In the genomic region with DNA sequence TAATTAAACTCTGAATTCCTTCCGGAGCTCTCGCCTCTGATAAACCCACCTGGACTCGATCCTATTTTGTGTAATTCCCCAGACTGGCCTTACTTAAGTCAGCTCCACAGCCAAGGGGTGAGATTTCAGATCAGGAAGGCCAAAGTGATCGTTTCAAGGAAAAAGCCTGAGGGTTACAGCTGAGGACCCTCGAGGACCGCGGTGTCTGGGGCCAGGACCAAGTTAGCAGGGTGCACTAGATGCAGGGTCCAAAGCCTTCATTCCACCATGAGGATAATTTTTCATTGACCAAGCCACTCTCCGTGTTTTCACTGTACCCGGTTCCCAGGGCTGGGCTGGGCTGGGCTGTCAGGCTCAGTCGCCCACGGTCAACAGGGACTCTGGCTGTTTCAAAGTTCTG, we compare ENCODE assay signal across 9 mouse cellular contexts. TPM values are rescaled to one million over a fixed set of nuclear protein-coding genes. Genes with fewer than 3 reads are reported as not detected.
DNase-seq lines count a peak whose midpoint lies in the region; ATAC-seq and TF ChIP-seq lines count a peak whose summit lies in the region.
"Had no signal": no experiment of that assay in that cellular context is flagged by ENCODE, and none has a peak within 500 bp of the region (broad histone marks: within the 10 kb centered on the region; RNA-seq: fewer than 3 reads in every experiment).

No protein-coding gene starts in this region.

- H3ac ChIP-seq in myocyte (ENCODE audit: control insufficient read depth, insufficient read length), result peak overlapping the region; percentile 64

- H3K79me2 ChIP-seq in liver, adult 2 months (ENCODE audit: control insufficient read depth, insufficient read depth, low read length), result no peaks in the 10 kb centered on the region
- H3K79me2 ChIP-seq in myocyte (ENCODE audit: control insufficient read depth, insufficient read depth), result peaks cover 9% of the 10 kb centered on the region

- no peak for TF ChIP-seq POLR2A in bone marrow macrophage, adult 2 months (IDR thresholded peaks at IDR 0.05; ENCODE audit: borderline replicate concordance, low read depth, low read length)
- no peak for TF ChIP-seq POLR2A in liver, adult 2 months (IDR thresholded peaks at IDR 0.05; ENCODE audit: extremely low read depth, insufficient read depth, low read length)
- TF ChIP-seq POLR2A in myocyte (IDR thresholded peaks at IDR 0.05; ENCODE audit: insufficient read length, low read depth), result peak; percentile 38

- DNase-seq in 3T3-L1 (ENCODE audit: low read depth, low spot score), result peak; percentile 75
- DNase-seq in forebrain, embryonic 10.5 days (ENCODE audit: extremely low spot score, low spot score), result peak; percentile 82
- peak; percentile 68 for DNase-seq in liver, adult 2 months (ENCODE audit: extremely low read depth, low read depth, low spot score)
- DNase-seq in stomach, postnatal 0 days (ENCODE audit: low spot score), result peak; percentile 83

- no peaks in the 10 kb centered on the region for H3K4me1 ChIP-seq in bone marrow macrophage, adult 2 months (ENCODE audit: control insufficient read depth, insufficient read depth, low read length)
- peaks cover 45% of the 10 kb centered on the region for H3K4me1 ChIP-seq in forebrain, embryonic 10.5 days
- peaks cover 40% of the 10 kb centered on the region for H3K4me1 ChIP-seq in heart, embryonic 13.5 days
- peaks cover 36% of the 10 kb centered on the region for H3K4me1 ChIP-seq in kidney, embryonic 16.5 days (ENCODE audit: insufficient read depth, low read length)
- H3K4me1 ChIP-seq in liver, adult 2 months (ENCODE audit: control insufficient read depth, insufficient read depth, low read length), result 0 out of 2 replicates have a peak, but pooled peaks cover 2% of the 10 kb centered on the region
- H3K4me1 ChIP-seq in stomach, postnatal 0 days (replicated peaks; ENCODE audit: control insufficient read depth, insufficient read depth), result no peaks in the 10 kb centered on the region

- WGBS in forebrain, embryonic 10.5 days, result under 1% methylated on average over 11 of the region's 11 CpGs
- WGBS in heart, embryonic 13.5 days, result 0% methylated on average over 11 of the region's 11 CpGs
- 0% methylated on average over 11 of the region's 11 CpGs for WGBS in kidney, embryonic 16.5 days
- under 1% methylated on average over 11 of the region's 11 CpGs for WGBS in liver, adult 2 months
- 0% methylated on average over 11 of the region's 11 CpGs for WGBS in stomach, postnatal 0 days

- peak overlapping the region; percentile 99 for H3K9ac ChIP-seq in heart, embryonic 13.5 days
- H3K9ac ChIP-seq in kidney, embryonic 16.5 days (replicated peaks; ENCODE audit: low read length), result peak overlapping the region; percentile 97
- H3K9ac ChIP-seq in liver, adult 2 months (ENCODE audit: low read depth, low read length), result peak overlapping the region; percentile 56
- H3K9ac ChIP-seq in stomach, postnatal 0 days (ENCODE audit: low read length), result peak overlapping the region; percentile 91

- ATAC-seq in heart, embryonic 13.5 days (ENCODE audit: extremely low read depth, insufficient number of reproducible peaks, low FRiP score, low TSS enrichment), result 0 out of 2 replicates have a peak, but pooled peaks have one; percentile 21
- ATAC-seq in kidney, embryonic 16.5 days (ENCODE audit: low FRiP score, low TSS enrichment), result peak; percentile 73
- peak; percentile 67 for ATAC-seq in stomach, postnatal 0 days (ENCODE audit: low FRiP score, low TSS enrichment)

- no peak overlapping the region for H3K27ac ChIP-seq in bone marrow macrophage, adult 2 months (ENCODE audit: insufficient read depth, low read depth, low read length)
- H3K27ac ChIP-seq in forebrain, embryonic 10.5 days, result peak overlapping the region; percentile 90
- H3K27ac ChIP-seq in heart, embryonic 13.5 days (replicated peaks), result peak overlapping the region; percentile 85
- peak overlapping the region; percentile 84 for H3K27ac ChIP-seq in kidney, embryonic 16.5 days (ENCODE audit: low read length)
- peak overlapping the region; percentile 23 for H3K27ac ChIP-seq in liver, adult 2 months (replicated peaks; ENCODE audit: insufficient read depth, low read depth, low read length)
- peak overlapping the region; percentile 94 for H3K27ac ChIP-seq in stomach, postnatal 0 days (replicated peaks)

- TF ChIP-seq CTCF in bone marrow macrophage, adult 2 months (IDR thresholded peaks at IDR 0.05; ENCODE audit: low read depth, low read length), result no peak
- TF ChIP-seq CTCF in liver, adult 2 months (IDR thresholded peaks at IDR 0.05; ENCODE audit: low read depth, low read length), result no peak
- no peak for TF ChIP-seq CTCF in stomach, postnatal 0 days (IDR thresholded peaks at IDR 0.05; ENCODE audit: low read depth)

- TF ChIP-seq EP300 in stomach, postnatal 0 days (optimal IDR thresholded peaks at IDR 0.05), result no peak

- H3K9me3 ChIP-seq in forebrain, embryonic 10.5 days, result no peaks in the 10 kb centered on the region
- H3K9me3 ChIP-seq in heart, embryonic 13.5 days, result no peaks in the 10 kb centered on the region
- H3K9me3 ChIP-seq in kidney, embryonic 16.5 days (ENCODE audit: low read length), result no peaks in the 10 kb centered on the region
- H3K9me3 ChIP-seq in stomach, postnatal 0 days (ENCODE audit: control insufficient read depth, low read length), result no peaks in the 10 kb centered on the region

- H3K36me3 ChIP-seq in forebrain, embryonic 10.5 days (replicated peaks), result no peaks in the 10 kb centered on the region
- no peaks in the 10 kb centered on the region for H3K36me3 ChIP-seq in heart, embryonic 13.5 days
- no peaks in the 10 kb centered on the region for H3K36me3 ChIP-seq in kidney, embryonic 16.5 days (ENCODE audit: insufficient read depth, low read length)
- no peaks in the 10 kb centered on the region for H3K36me3 ChIP-seq in liver, adult 2 months (ENCODE audit: control insufficient read depth, insufficient read depth, low read length)
- H3K36me3 ChIP-seq in myocyte (ENCODE audit: control insufficient read depth, insufficient read depth), result no peaks in the 10 kb centered on the region
- H3K36me3 ChIP-seq in stomach, postnatal 0 days (ENCODE audit: control insufficient read depth, insufficient read depth, low read length), result no peaks in the 10 kb centered on the region

- peaks cover 48% of the 10 kb centered on the region for H3K27me3 ChIP-seq in forebrain, embryonic 10.5 days (ENCODE audit: poor library complexity, severe bottlenecking)
- H3K27me3 ChIP-seq in heart, embryonic 13.5 days (replicated peaks), result no peaks in the 10 kb centered on the region
- H3K27me3 ChIP-seq in kidney, embryonic 16.5 days (ENCODE audit: insufficient read depth, low read length), result no peaks in the 10 kb centered on the region
- no peaks in the 10 kb centered on the region for H3K27me3 ChIP-seq in liver, adult 2 months (ENCODE audit: control insufficient read depth, insufficient read depth, low read length)
- H3K27me3 ChIP-seq in myocyte (ENCODE audit: control insufficient read depth, insufficient read depth, insufficient read length), result no peaks in the 10 kb centered on the region
- no peaks in the 10 kb centered on the region for H3K27me3 ChIP-seq in stomach, postnatal 0 days (ENCODE audit: control insufficient read depth, insufficient read depth, low read length)

- peak overlapping the region; percentile 71 for H3K4me3 ChIP-seq in bone marrow macrophage, adult 2 months (ENCODE audit: insufficient read depth, low read length)
- H3K4me3 ChIP-seq in forebrain, embryonic 10.5 days, result peak overlapping the region; percentile 88
- peak overlapping the region; percentile 98 for H3K4me3 ChIP-seq in heart, embryonic 13.5 days
- H3K4me3 ChIP-seq in kidney, embryonic 16.5 days (ENCODE audit: low read length), result peak overlapping the region; percentile 90
- H3K4me3 ChIP-seq in liver, adult 2 months (ENCODE audit: insufficient read depth, low read depth, low read length), result peak overlapping the region; percentile 22
- H3K4me3 ChIP-seq in myocyte, result peak overlapping the region; percentile 49
- H3K4me3 ChIP-seq in stomach, postnatal 0 days (ENCODE audit: low read depth, low read length), result peak overlapping the region; percentile 98

- peak overlapping the region; percentile 92 for H3K4me2 ChIP-seq in heart, embryonic 13.5 days
- H3K4me2 ChIP-seq in kidney, embryonic 16.5 days (replicated peaks; ENCODE audit: low read depth, low read length), result peak overlapping the region; percentile 89
- peak overlapping the region; percentile 99 for H3K4me2 ChIP-seq in myocyte (ENCODE audit: low read depth)
- peak overlapping the region; percentile 89 for H3K4me2 ChIP-seq in stomach, postnatal 0 days (replicated peaks; ENCODE audit: low read depth)

TF ChIP-seq in myocyte, 11 proteins besides CTCF, POLR2A, EP300 and RAD21:
- TF ChIP-seq TCF12 (IDR thresholded peaks at IDR 0.05; ENCODE audit: insufficient read depth, poor library complexity, severe bottlenecking) (no peak), E2F4 (IDR thresholded peaks at IDR 0.05; ENCODE audit: insufficient read depth) (no peak), MYOD1 (IDR thresholded peaks at IDR 0.05; ENCODE audit: control insufficient read depth in 1 of 3, insufficient read length in 2 of 3, low read depth in 2 of 3) (no peak), POLR2AphosphoS2 (IDR thresholded peaks at IDR 0.05; ENCODE audit: insufficient read length, low read depth) (no peak), TCF3 (IDR thresholded peaks at IDR 0.05; ENCODE audit: insufficient read length, low read depth) (no peak), REST (IDR thresholded peaks at IDR 0.05; ENCODE audit: insufficient read depth, insufficient read length) (no peak), USF1 (IDR thresholded peaks at IDR 0.05; ENCODE audit: low read depth) (no peak), MYOG (IDR thresholded peaks at IDR 0.05; ENCODE audit: control insufficient read depth in 1 of 3, insufficient read depth in 1 of 3, insufficient read length in 2 of 3, low read depth in 2 of 3) (no peak), CEBPB (IDR thresholded peaks at IDR 0.05; ENCODE audit: insufficient read depth, poor library complexity, severe bottlenecking) (no peak), MAX (IDR thresholded peaks at IDR 0.05; ENCODE audit: low read depth) (no peak), SRF (IDR thresholded peaks at IDR 0.05; ENCODE audit: control insufficient read depth, insufficient read length, low read depth) (no peak)
TF ChIP-seq in myocyte: peak in this region for 0.

RNA-seq across cellular contexts. Expression of gene Prickle1, which starts 0.6 kb away (rescaled TPM):
- not detected in 2 replicates for polyA plus RNA-seq in bone marrow macrophage, adult 2 months (2012; ENCODE audit: insufficient read depth, insufficient read length, missing spikeins)
- polyA plus RNA-seq in forebrain, embryonic 10.5 days (2016; fragmentation: Nextera tagmentation; extraction: Ambion mirVana), result 9.2 and 9.7 TPM in 2 replicates
- 30.3 and 30.5 TPM in 2 replicates for polyA plus RNA-seq in heart, embryonic 13.5 days (2015; fragmentation: Nextera tagmentation; extraction: Ambion mirVana)
- polyA plus RNA-seq in kidney, embryonic 16.5 days (2015; fragmentation: Nextera tagmentation; extraction: Ambion mirVana), result 28.5 and 31.3 TPM in 2 replicates
- 1.9 and 2.6 TPM in 2 replicates for total RNA-seq in liver, adult 2 months (2014; rRNA removed)
- 1.2 and 1.5 TPM in 2 replicates for polyA plus RNA-seq in liver, adult 2 months (2012; rRNA removed)
- polyA plus RNA-seq in myocyte (2012; fragmentation: generic; extraction: Trizol), result 8.0 TPM
- polyA plus RNA-seq in stomach, postnatal 0 days (2015; fragmentation: Nextera tagmentation; extraction: Ambion mirVana), result 6.5 and 8.1 TPM in 2 replicates
- total RNA-seq: MEL had no signal

Comparison
In these comparisons a context has a peak if more than half of its experiments do, and no peak if none do; other contexts are left out.
1. H3K4me3 ChIP-seq: peak in every context shown above with its lines; median percentile 98 in heart, embryonic 13.5 days; 98 in stomach, postnatal 0 days; 90 in kidney, embryonic 16.5 days; 88 in forebrain, embryonic 10.5 days; 71 in bone marrow macrophage, adult 2 months; 49 in myocyte; 22 in liver, adult 2 months.
2. ATAC-seq: peak in every context shown above with its lines; median percentile 73 in kidney, embryonic 16.5 days; 67 in stomach, postnatal 0 days; 21 in heart, embryonic 13.5 days.